Mouse (Mus musculus) monocyte, adult 2 months (primary cell): ENCODE measurements around the gene Coro1c.

Source experiments
- DNase-seq, 2 experiments: peaks; one replicate each; pipeline ENCODE4 v3.0.0; 2022; ENCODE audit warnings: low spot score in 2 of 2, low read depth in 1 of 2

Gene Coro1c

GRCm38 (mm10) chr5:113908592-113909441 is at the start of gene Coro1c:
Gene Coro1c, minus strand, starts transcription at chr5:113908758.
- peak; percentile 99 for DNase-seq

DNA sequence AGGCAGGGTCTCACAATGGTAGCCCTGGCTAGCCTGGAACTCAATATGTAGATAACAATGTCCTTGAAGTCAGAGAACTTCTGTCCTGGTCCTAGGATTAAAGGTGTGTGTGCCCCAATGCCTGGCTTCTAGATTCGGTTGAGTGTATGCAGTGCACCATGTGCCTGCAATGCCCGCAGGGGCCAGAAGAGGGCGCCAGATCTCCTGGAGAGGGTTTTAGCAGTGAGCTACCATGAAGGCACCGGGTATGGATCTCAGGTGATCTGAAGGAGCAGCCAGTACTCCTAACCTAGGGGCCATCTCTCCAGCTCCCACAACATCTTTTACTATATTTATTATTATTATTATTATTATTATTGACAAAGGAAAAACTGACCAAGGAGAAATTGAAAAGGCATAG is 48.0 kb upstream of the Coro1c start:
- DNase-seq: peak; percentile 34 to 76

DNA sequence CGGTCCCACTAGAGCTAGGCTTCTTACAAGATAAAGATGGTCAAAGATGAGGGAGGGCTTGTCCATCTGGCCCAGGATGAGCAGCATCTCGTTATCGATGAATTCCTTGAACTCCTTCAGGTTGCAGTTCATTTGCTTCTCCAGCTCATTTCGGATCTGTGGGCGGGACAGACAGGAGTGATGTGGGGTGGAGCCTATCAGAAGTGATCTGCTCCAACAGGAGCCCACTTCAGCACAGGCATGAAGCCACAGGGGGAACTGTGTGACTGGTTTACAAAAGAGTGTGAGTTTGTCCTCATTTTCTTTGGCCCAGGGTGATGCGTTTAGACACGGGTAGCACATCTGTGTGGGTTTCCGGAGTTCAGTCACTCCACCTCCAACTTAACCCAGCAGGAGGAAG is 47.1 kb upstream of the Coro1c start:
- no peak for DNase-seq

DNA sequence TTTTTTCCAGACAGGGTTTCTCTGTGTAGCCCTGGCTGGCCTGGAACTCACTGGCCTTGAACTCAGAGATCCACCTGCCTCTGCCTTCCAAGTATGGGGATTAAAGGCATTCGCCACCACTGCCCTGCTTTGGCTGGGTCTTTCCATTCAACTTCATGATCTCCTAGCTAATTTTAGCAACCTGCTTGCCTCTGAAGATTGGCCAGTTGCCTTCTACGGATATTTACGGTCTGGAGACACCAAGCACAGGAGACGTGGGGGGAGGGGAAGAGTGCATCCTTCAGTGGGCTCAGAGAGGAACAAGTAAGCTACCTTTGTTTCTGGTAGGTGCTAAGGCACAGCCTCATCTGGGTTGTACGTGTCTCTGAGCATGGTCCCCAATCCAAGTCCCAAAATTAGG is 46.7 kb upstream of the Coro1c start:
- DNase-seq: no peak

GRCm38 (mm10) chr5:113954421-113954820 is 45.9 kb upstream of the Coro1c start:
- DNase-seq: peak; percentile 50 to 62

DNA sequence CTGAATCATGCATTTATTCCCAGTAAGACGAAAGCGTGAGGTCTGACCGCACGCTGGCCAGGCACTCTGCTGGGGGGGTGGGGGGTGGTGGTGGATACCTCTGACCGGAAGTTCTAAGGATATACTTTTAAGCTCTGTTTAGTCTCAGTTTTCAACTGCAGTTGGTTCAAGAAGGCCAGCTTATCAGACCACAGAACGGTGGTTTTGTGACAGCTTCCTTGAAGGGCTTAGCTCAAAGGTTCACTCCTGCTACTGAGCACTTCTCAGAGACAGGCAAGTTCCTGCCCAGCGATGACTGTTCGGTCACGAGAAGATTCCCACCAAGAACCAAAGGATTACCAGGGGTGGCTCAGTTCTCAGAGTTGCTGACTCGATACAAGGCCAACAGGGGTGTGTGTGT is 44.0 kb upstream of the Coro1c start:
- no peak for DNase-seq

- DNase-seq: no peak
These were observed 43.1 kb upstream of the Coro1c start for GRCm38 (mm10) chr5:113951693-113952071.

DNA sequence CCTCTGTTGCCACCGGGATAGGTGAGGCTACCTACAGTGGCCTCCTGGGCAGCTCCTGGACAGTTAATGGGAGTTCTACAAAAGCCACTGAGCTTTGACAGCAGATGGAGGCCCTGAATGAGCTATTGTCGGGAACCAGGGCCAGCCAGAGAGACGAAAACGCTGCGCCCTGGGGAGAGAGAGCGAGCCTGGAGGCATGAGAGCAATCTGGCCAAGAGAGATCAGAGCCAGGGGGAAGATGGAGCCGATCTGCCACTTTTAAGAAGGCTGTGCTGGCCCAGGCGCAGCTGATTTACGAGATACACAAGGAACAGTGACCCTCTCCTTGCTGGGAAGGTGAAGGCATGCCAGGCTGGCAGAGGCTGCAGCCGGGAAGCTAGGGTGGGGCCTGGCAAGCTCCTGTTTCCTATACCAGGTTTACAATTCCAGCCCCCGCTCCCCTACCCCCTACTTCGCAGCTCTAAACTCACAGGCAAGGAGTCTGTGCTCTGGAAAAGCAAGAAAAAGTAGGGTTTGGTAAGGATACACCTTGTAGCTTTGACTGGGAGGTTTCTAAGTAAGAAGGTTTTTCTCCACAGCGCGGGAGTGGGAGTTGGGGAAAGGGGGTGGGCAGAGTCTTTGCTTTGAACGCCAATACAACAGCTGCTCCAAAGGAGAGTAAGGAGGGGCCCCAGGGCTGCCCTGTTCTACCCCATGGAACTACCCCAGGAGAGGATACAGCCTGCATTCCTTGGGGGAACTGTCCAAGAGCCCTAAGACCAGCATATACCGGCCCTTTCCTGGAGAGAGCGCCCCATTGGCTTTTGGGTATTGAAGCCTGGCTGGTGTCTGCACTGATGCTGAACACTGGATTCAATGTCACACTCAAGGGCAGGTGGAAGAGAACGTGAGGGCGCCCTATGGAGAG is 42.5 kb upstream of the Coro1c start:
- DNase-seq: no peak

GRCm38 (mm10) chr5:113950133-113950532 is 41.6 kb upstream of the Coro1c start:
- DNase-seq: no peak

DNA sequence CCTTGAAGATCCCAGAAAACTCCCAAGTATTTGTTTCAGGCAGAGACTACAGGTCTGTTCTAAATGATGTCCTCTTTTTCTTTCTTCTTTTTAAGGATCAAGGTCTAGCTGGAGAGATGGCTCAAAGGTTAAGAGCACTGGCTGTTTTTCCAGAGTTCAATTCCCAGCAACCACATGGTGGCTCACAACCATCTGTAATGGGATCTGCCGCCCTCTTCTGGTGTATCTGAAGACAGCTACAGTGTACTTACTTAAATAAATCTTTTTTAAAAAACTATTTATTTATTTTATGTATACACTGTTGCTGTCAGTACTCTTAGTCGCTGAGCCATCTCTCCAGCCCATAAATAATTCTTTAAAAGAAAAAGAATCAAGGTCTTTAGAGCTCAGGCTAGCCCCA is 38.7 kb upstream of the Coro1c start:
- no peak for DNase-seq

DNA sequence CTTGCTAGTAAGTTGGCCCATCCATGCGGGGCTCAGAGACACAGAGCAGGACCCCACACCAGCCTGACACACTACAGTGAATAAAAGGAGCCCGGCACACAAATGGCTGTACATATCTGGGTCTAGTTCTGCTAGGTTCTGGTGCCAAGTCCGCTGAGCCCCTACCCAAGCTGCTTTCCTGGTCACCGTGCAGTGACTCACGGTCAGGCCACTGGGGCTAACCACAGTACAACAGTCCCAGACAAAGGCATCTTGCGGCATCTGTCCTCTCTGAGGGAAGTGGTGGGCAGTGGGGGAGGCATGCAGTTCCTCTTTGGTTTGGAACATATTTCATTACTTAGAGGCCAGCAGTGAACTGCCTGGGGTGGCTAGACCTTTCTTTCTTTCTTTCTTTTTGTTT is 36.6 kb upstream of the Coro1c start:
- peak; percentile 79 to 85 for DNase-seq

- no peak for DNase-seq
These were observed 34.8 kb upstream of the Coro1c start for GRCm38 (mm10) chr5:113943328-113943727.

DNA sequence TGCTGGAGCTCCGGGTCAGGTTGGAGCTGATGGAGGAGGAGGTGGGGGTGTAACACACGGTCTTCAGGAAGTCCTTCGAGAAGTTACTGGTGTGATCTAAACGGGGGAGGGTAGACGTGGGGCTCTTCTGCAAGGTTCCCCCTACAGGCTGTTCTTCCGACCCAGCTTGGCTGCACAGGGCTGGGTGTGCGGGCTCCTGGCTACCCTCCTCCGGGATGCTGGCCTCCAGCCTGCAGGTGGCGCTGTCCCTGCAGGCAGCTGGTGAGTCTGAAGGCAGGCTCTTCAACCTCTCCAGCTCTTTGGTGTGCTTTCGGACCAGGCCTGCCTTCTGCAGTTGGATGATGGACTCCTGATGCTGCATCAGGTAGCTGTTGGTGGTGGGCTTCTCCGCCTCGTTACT is 34.0 kb upstream of the Coro1c start:
- DNase-seq: no peak

DNA sequence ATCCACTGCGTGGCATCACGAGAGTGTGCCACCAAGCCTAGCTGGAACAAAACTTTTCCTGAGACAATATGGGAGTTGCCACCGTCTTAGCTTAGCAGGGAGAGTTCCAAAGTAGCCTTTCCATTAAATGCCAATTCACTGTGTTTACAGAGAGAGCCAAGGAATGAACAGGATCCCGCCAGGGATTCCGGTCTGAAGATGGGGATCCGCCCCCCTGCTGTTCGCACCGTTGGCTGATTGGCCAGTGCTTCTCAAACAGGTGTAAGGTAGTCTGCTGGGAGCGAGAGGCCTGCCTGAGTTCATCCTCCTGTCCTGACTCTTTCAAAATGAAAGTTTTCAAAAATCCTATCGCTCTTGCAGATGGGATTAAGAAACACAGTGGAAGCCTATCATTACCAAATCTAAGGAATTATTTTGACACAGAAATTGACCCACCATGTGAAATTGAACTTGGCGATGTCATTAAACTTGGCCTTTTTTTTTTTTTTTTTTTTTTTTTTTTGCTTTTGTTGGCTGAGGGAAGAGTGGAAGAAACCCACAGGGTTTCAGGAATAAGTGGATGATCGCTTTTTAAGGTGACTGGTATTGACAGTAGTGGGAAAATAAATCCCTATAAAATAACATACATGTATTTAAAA is 30.8 kb upstream of the Coro1c start:
- DNase-seq: no peak

GRCm38 (mm10) chr5:113937650-113938049 is 29.1 kb upstream of the Coro1c start:
- no peak for DNase-seq

DNA sequence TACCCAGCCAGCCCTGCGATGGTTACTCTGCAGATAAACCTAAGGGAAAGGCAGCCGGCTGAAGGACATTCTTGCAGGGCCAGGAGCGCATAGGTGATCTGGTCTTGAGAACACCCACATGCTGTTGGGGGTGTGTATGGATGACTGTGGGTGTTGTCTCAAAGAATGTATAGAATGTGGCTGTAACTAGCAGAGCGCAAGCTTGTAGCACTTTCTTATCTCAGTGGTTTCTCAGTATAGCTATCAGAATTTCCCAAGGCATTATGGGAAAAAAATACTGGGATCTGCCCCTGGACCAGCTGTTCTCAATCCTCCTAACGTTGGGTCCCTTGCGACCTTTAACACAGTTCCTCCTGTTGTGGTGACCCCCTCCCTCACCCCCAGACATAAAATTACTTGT is 25.3 kb upstream of the Coro1c start:
- DNase-seq: no peak

DNA sequence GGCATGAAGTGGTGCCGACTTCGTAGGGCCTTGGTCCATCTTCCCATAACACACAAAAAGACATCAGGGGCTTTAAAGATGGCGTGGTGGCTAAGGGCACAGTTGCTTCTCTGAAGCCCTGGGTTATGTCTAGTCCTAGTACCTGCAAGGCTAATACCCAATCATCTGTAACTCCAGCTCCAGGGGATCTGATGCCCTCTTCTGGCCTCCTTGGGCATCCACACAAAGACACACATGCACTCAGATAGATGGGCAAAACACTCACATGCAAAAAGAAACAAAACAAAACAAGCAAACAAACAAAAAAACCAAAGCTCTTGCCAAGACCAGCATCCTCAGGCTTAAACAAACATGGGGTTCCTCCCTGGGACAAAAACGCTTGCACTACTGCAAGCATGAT is 24.9 kb upstream of the Coro1c start:
- no peak for DNase-seq

GRCm38 (mm10) chr5:113932310-113932709 is 23.8 kb upstream of the Coro1c start:
- DNase-seq: no peak

- peak; percentile 51 to 57 for DNase-seq
These were observed 22.4 kb upstream of the Coro1c start for GRCm38 (mm10) chr5:113930648-113931609.

DNA sequence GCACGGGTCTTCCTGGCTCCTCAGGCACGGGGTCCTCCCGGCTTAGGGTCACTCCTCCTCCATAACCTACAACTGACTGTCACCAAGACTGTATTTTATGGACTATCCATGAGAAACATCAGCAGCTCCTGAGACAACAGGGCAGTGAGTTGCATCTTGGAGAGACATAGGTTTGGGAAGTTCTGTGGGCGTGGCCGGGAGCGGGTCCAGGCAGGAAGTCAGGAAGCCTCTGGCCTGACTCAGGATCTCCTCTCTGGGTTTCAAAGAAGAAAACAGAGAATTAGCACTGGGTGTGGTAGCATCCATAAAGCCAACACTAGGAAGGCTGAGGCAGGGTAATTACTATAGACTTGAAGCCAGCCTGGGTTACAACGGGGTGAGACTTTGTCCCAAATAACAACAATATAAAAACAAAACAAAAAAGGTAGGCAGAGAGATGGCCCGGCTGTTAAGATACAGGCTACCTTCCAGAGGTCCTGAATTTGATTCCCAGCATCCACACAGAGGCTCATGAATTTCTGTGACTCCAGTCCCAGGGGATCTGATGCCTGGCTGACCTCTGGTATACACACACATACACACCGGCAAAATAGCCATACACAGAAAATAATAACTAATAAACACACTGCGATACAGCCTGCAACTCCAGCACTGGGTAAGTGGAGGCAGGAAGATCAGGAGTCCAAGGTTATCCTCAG is 21.5 kb upstream of the Coro1c start:
- DNase-seq: no peak
